Comparison of ENCODE assay signal across 7 mouse cellular contexts in genomic region chr17:75281345-75281744, GRCm38 (mm10).
"Had no signal": no experiment of that assay in that cellular context is flagged by ENCODE, and none has a peak within 500 bp of the region (broad histone marks: within the 10 kb centered on the region; RNA-seq: fewer than 3 reads in every experiment).

No protein-coding gene starts in this region.

- ATAC-seq: inflammation-experienced regulatory T-cells, adult 6 months; intestine, postnatal 0 days had no signal

- DNase-seq: kidney, adult 9 months; kidney, postnatal 4 days; left cerebral cortex, postnatal 4 days; midbrain, embryonic 14.5 days; thymus, postnatal 4 days had no signal
